Mouse (Mus musculus): ENCODE data around the gene Olfr704. TPM values are rescaled to one million over a fixed set of nuclear protein-coding genes. Genes with fewer than 3 reads are reported as not detected.

The Olfr704 gene
- total and polyA plus RNA-seq, 3 experiments, result not detected

DNA sequence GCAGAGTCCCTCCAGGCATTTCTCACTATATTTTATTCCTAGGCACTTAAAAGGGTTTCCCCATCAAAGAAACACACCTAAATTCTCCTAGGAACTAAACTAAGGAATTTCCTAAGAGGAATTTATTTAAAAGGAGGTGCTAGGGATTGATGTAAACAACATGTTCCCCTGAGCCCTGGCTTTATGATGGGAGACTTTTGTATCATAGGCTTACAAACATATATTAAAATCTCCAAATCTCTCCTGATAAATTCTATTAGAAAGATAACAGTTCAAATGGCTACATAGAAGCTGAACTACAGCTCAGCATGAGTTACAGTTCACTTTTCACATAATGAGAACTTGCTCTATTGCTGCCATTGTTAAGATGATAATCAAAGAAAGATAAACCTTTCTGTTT lies 29.2 kb upstream of the Olfr704 start, which contains the start of gene Olfr702:
TSS of gene Olfr702 (minus strand) at position 101 of the 400 bp plus-strand sequence.
- H3K27ac ChIP-seq (ENCODE audit: insufficient read depth, low read depth), result no peak within 1 kb of the TSS
- no peaks in the 10 kb centered on the region for H3K79me2 ChIP-seq (replicated peaks; ENCODE audit: control insufficient read depth, extremely low read depth, insufficient read depth, poor library complexity, severe bottlenecking)
- no peak within 1 kb of the TSS for H3K9ac ChIP-seq (ENCODE audit: insufficient read depth, low read depth)
- H3K4me2 ChIP-seq (ENCODE audit: insufficient read depth, low read depth, poor library complexity, severe bottlenecking), result no peak within 1 kb of the TSS
- no peaks in the 10 kb centered on the region for H3K27me3 ChIP-seq (replicated peaks)
- no peak within 1 kb of the TSS for H3K4me3 ChIP-seq (replicated peaks in 1 of 3; ENCODE audit: low read depth in 2 of 3, low read length in 2 of 3, poor library complexity in 1 of 3)
- no peaks in the 10 kb centered on the region for H3K4me1 ChIP-seq (ENCODE audit: control insufficient read depth in 1 of 2, insufficient read depth in 2 of 2)
- TF ChIP-seq ZC3H11A (IDR thresholded peaks at IDR 0.05; ENCODE audit: low read depth, low read length) (no peak), ZMIZ1 (IDR thresholded peaks at IDR 0.05; ENCODE audit: low read depth, low read length) (no peak), POLR2A (IDR thresholded peaks at IDR 0.05; ENCODE audit: low read depth, low read length) (no peak), NRF1 (IDR thresholded peaks at IDR 0.05; ENCODE audit: low read depth, low read length) (no peak), USF2 (conservative IDR thresholded peaks at IDR 0.05; ENCODE audit: low read depth, low read length) (no peak), MAX (IDR thresholded peaks at IDR 0.05; ENCODE audit: low read length) (no peak), BHLHE40 (IDR thresholded peaks at IDR 0.05; ENCODE audit: low read depth, low read length) (no peak), ETS1 (conservative IDR thresholded peaks at IDR 0.05; ENCODE audit: low read depth, low read length) (no peak), POLR2AphosphoS2 (IDR thresholded peaks at IDR 0.05; ENCODE audit: low read depth, low read length) (no peak), RCOR1 (conservative IDR thresholded peaks at IDR 0.05; ENCODE audit: low read depth, low read length) (no peak), CHD2 (IDR thresholded peaks at IDR 0.05; ENCODE audit: low read length) (no peak), MYC (IDR thresholded peaks at IDR 0.05; ENCODE audit: low read depth, low read length) (no peak), MAFK (IDR thresholded peaks at IDR 0.05; ENCODE audit: insufficient replicate concordance, low read length) (no peak), SIN3A (IDR thresholded peaks at IDR 0.05; ENCODE audit: low read length) (no peak), CHD1 (IDR thresholded peaks at IDR 0.05; ENCODE audit: low read depth, low read length) (no peak), ZKSCAN1 (IDR thresholded peaks at IDR 0.05; ENCODE audit: borderline replicate concordance, low read depth, low read length) (no peak), CTCF (conservative IDR thresholded peaks at IDR 0.05 in 1 of 2, IDR thresholded peaks at IDR 0.05 in 1 of 2; ENCODE audit: low read depth in 2 of 2, low read length in 2 of 2) (no peak)
- DNase-seq (ENCODE audit: extremely low read depth), result no peak
- no peaks in the 10 kb centered on the region for H3K36me3 ChIP-seq (replicated peaks in 1 of 2; ENCODE audit: control insufficient read depth in 1 of 2, insufficient read depth in 1 of 2, low read length in 1 of 2)
- in situ Hi-C loops (cut with MboI; ENCODE audit: low pct_ligation_motif_present, low pct_unique_long_range_greater_than_20kb, low sequenced_read_pairs), result no loop called here
- dilution Hi-C loops (cut with MboI; ENCODE audit: extremely low pct_ligation_motif_present, extremely low pct_unique_long_range_greater_than_20kb, low sequenced_read_pairs), result no loop called here
- H3K9me3 ChIP-seq (replicated peaks; ENCODE audit: low read length), result no peaks in the 10 kb centered on the region

DNA sequence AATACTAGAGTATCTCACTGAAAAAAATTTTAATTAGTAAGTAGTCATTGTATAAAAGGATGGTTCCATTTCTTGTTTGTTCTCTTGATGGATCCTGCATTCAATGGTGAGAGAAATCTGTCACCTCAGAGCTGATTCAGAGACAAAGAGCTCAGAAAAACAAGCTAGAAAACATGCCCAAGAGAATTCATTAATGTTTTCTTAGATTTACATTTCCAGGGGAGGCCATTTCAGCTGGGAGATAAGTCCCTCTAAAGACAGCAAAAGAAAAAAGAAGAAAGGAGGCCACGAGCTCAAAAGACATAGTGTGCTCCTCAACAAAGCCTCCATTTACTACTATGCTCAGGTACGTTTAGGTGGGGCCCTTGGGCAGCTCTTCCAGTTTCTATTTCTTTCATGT lies 19.9 kb upstream of the Olfr704 start, which contains the start of gene Olfr703:
TSS of gene Olfr703 (plus strand) at position 301 of the 400 bp plus-strand sequence.
- Histone ChIP-seq H3K4me2 (ENCODE audit: insufficient read depth, low read depth, poor library complexity, severe bottlenecking) (no peak within 1 kb of the TSS), H3K9me3 (replicated peaks; ENCODE audit: low read length) (no peaks in the 10 kb centered on the region), H3K4me3 (replicated peaks in 1 of 3; ENCODE audit: low read depth in 2 of 3, low read length in 2 of 3, poor library complexity in 1 of 3) (no peak within 1 kb of the TSS), H3K9ac (ENCODE audit: insufficient read depth, low read depth) (no peak within 1 kb of the TSS), H3K79me2 (replicated peaks; ENCODE audit: control insufficient read depth, extremely low read depth, insufficient read depth, poor library complexity, severe bottlenecking) (no peaks in the 10 kb centered on the region), H3K36me3 (replicated peaks in 1 of 2; ENCODE audit: control insufficient read depth in 1 of 2, insufficient read depth in 1 of 2, low read length in 1 of 2) (no peaks in the 10 kb centered on the region), H3K27me3 (replicated peaks) (no peaks in the 10 kb centered on the region), H3K27ac (ENCODE audit: insufficient read depth, low read depth) (no peak within 1 kb of the TSS), H3K4me1 (ENCODE audit: control insufficient read depth in 1 of 2, insufficient read depth in 2 of 2) (no peaks in the 10 kb centered on the region)
- in situ Hi-C loops (cut with MboI; ENCODE audit: low pct_ligation_motif_present, low pct_unique_long_range_greater_than_20kb, low sequenced_read_pairs), result no loop called here
- dilution Hi-C loops (cut with MboI; ENCODE audit: extremely low pct_ligation_motif_present, extremely low pct_unique_long_range_greater_than_20kb, low sequenced_read_pairs), result no loop called here
- DNase-seq (ENCODE audit: extremely low read depth), result no peak
- no peak for TF ChIP-seq BHLHE40 (IDR thresholded peaks at IDR 0.05; ENCODE audit: low read depth, low read length)
